Mouse (Mus musculus) adrenal gland, adult 8-10 months (tissue): ENCODE data around the gene Cpt1c. TPM values are rescaled to one million over a fixed set of nuclear protein-coding genes. Genes with fewer than 3 reads are reported as not detected.

Experiments
- DNase-seq: peaks from one replicate; pipeline ENCODE4 v3.0.0; 2022
- total RNA-seq, 4 experiments: library from RNA; stranded (reverse); gene quantifications; 2 replicates each; pipeline ENCODE4 v1.2.4; 2022

Gene Cpt1c
- total RNA-seq, 4 experiments from 2014 or later = 13.7 to 28.4 (median 20.4) TPM

- DNase-seq = no peak
Observed at GRCm38 (mm10) chr7:44960512-44960910, 14.1 kb downstream of the Cpt1c start.

GRCm38 (mm10) chr7:44959874-44960511 lies 14.7 kb downstream of the Cpt1c start:
- no peak for DNase-seq

- no peak for DNase-seq
Observed at GRCm38 (mm10) chr7:44959281-44959680, 15.4 kb downstream of the Cpt1c start.

- DNase-seq = no peak
Observed at GRCm38 (mm10) chr7:44958208-44958607, 16.4 kb downstream of the Cpt1c start.

GRCm38 (mm10) chr7:44957183-44957835 lies 17.3 kb downstream of the Cpt1c start:
- DNase-seq = no peak

GRCm38 (mm10) chr7:44956266-44956665 lies 18.4 kb downstream of the Cpt1c start:
- no peak for DNase-seq

GRCm38 (mm10) chr7:44955628-44956027 lies 19.0 kb downstream of the Cpt1c start:
- DNase-seq = no peak

GRCm38 (mm10) chr7:44954091-44954885 lies 20.4 kb downstream of the Cpt1c start:
- DNase-seq = no peak

- DNase-seq = no peak
Observed at GRCm38 (mm10) chr7:44953561-44953960, 21.1 kb downstream of the Cpt1c start.

GRCm38 (mm10) chr7:44952611-44953306 lies 21.9 kb downstream of the Cpt1c start:
- peak; percentile 94 for DNase-seq

GRCm38 (mm10) chr7:44951960-44952359 lies 22.7 kb downstream of the Cpt1c start:
- DNase-seq = peak; percentile 74

- DNase-seq = no peak
Observed at GRCm38 (mm10) chr7:44949922-44950321, 24.7 kb downstream of the Cpt1c start.

GRCm38 (mm10) chr7:44942904-44943303 lies 31.7 kb downstream of the Cpt1c start, which contains the start of gene Tsks:
Gene Tsks, plus strand, starts transcription at chr7:44943204.
- DNase-seq = no peak

- DNase-seq = no peak
Observed at GRCm38 (mm10) chr7:44938680-44939079, 36.0 kb downstream of the Cpt1c start.

- DNase-seq = peak; percentile 100
Observed at GRCm38 (mm10) chr7:44929204-44930151, 45.2 kb downstream of the Cpt1c start, which contains the start of gene Ap2a1. Gene Ap2a1, minus strand, starts transcription at chr7:44929496.

- DNase-seq = no peak
Observed at GRCm38 (mm10) chr7:44928570-44928969, 46.1 kb downstream of the Cpt1c start.

- DNase-seq = no peak
Observed at GRCm38 (mm10) chr7:44925468-44925867, 49.2 kb downstream of the Cpt1c start.

- no peak for DNase-seq
Observed at GRCm38 (mm10) chr7:44922530-44922929, 52.1 kb downstream of the Cpt1c start.

- DNase-seq = no peak
Observed at GRCm38 (mm10) chr7:44919127-44919526, 55.5 kb downstream of the Cpt1c start.

- DNase-seq = no peak
Observed at GRCm38 (mm10) chr7:44918219-44918618, 56.4 kb downstream of the Cpt1c start.

GRCm38 (mm10) chr7:44916881-44917280 lies 57.8 kb downstream of the Cpt1c start:
- DNase-seq = no peak
